Mouse (Mus musculus) ovary, adult 18-20 months (tissue): ENCODE measurements at regions not wholly inside any gene's neighbourhood (a gene's known extent, or its start where the extent isn't known, plus 50 kb on each side); places are given as distances from the start of the nearest gene placed in this dataset.

Experiments used
- DNase-seq: peaks from one replicate; pipeline ENCODE4 v3.0.0; 2022; ENCODE audit warnings: low spot score, mixed read lengths

DNA sequence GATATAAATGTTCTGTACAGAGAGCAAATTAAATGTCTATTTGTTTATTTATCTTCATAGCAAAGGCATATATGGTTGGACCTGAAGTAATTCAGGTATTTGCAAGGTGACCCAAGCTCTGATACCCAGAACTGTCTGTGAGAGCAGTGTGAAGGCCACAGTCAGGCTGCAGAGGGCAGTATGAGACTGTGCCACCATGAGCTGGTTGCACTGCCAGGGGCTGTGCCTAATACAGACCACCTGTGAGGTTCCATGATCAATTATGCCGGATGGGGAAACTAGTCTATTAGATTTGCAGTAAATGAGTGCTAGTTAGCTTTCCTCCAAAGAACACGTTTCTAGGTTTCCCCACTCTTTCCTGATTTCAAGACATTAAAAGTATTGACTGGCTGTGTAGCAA lies 207.5 kb downstream of the C1d start:
- DNase-seq, result no peak

DNA sequence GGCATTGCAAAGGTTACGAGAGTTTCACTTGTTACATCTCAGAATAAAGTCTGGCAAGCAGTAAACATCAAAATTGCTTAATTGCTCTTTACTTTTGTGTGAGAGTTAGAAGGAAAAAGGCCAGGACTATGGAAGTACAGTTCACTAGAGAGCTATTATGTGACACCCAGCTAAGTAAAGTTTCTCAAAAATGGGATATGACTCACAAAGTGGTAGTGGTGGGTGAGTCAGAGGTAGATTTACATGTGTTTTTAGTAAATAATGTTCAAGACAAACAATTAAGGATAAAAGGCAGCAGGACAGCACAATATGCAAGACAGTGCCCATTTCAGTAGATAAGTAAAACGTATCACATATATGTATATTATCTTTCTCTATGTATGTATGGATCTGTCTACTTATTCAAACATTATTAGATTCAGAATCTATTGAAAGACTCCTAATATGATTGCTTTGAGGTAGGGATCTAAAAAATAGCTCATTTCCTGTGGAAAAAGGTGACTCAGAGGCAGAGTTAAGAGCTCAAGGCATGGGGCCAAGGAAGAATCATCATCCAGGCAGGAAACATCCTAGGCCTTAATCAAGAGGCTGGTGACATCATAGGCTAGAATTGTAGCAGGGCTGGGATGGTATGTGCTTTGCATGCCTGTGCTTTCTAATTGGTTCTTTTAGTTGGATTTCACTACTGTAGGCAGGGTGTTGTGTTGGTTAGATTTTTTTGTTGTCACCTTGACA lies 211.2 kb downstream of the C1d start:
- DNase-seq, result no peak

DNA sequence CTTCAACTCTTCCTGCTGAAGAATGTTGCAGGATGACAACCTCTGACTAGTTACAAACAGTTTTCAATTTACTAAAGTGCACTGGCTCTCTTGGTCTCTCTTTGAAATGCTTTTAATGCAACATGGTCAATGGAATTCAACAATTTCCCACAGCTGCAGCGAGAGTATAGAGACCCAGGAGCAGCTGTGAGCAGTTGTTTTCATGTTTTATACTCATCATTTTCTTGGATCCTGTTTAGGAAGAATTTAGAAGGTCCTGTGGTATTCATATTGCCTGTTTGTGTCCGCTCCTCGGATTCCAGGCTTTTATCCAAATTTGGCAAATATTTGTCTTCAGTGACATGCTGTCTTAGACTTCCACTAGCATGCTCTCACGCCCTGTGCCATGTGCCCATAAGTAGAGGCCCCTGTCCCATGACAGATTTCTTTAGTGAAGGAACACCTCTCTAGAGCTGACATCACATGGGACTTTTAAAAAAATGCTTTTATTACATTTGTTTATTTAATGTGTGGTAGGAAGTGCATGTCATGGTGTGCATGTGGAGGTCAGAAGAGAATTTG lies 224.1 kb downstream of the C1d start:
- no peak for DNase-seq

DNA sequence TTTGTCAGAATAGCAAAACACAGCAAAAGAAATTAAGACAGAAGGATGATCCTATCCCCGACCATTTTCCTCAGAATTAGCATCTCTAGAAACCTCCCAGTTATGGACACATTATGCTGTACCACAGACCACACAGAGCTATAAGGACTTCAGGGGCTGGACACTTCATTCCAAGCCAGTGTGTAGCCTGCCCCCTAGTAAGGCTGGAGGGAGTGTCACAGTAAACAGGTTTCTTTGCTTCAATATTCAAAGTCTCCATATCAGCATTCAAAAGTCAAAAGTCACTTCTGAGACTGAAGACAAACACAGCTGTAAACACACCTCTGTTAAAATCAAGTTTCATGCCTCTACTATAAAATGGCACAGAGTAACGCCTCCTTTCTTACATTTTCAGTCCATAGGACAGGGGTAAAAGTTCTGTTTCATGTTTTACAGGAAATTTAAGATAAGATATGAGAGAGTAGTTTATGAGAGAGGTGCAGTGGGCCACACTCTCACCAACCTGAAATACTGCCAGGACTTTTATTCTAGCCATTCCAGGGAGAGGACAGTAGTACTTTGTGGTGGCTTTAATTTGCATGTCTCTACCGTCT lies 226.6 kb downstream of the C1d start:
- DNase-seq, result no peak

DNA sequence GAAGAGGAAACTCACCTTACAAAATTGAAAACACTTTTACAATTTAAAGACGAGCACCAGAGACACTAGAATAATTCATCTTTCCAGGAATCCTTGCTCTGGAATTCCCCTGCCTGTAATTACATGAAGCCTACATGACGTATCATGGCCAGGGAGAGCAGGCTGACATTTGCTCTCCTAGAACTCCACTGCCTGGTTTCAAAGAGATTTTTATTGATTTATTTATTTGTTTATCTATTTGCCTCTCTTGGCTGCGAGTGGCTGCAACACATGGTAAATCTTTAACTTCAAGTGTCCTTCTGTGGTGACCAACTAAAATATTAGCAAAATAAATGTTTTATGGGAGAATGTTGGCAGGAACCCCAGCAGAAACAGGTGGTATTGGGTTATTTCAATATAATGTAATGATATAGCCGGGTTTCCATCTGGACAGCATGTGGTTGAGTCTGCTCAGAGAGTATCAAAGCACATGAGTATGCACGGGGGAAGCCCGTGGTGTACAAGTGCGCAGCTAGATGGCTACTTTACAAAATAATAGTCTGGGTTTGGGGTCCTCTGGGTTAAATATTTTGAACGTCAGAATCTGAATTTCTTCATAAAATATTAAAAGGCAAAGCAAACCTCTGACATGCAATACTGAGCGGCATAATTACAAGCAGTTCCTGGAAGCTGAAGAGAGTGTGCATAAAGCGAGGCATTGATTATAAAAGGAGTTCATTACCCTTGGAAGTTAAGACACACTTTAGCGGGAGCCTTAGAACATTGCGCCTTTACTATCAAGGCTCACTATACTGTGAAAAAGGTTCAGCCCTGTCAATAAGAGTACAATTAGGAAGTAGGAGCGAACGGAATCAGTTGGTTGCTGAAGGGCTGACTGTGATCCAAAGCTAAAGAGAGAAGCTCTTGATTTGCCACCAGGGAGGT lies 244.0 kb downstream of the C1d start:
- no peak for DNase-seq

DNA sequence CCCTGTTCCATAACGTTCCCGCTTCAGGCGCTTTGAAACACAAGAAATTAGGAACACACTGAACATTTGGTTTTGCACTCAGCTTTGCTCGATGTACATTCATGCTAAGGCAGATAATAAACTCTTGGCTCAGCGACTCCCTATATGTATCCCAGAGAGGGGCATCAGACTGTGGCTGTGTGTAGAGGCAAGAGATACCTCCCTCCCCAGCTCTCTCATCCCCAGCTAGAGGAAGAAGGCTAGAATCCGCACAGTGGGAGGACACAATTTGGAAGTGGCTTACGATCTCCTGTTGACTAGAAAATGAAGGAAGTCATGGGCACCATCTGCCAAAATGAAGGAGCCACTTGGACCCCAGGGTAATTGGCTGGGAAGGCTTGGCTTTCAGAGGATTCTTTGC lies 244.7 kb downstream of the C1d start:
- no peak for DNase-seq

DNA sequence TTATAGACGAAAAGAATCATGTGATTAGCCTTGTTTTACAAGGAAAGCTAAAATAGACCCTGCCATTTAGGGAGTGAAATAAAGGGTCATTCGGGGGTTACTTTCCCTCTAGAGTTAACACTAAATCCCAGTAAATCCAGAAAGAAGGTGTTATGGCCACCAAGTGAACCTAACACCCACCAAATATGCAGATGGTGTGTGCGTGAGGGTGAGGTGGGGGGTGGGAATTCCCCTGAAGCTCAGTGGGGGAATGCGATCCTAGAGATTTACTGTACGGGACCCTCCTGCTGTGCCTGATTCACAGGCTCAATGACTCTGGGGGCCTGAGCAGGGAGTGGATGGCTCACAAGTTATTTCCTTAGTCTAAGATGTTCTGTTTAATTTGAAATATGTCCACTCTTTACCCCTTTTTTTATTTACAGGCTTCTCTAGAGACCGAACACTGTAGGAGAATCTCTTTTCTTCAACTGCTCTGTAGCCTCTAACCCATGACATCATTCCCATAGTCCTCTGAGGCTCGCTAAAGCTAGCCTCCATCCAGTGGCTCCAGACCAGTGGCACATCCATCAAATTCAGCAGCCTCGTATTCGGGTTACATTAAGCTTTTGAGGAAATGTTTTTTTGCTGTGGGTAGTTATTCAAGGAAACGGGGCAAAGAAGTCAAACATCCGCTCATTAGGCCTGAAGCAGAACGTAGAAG lies 265.0 kb downstream of the C1d start:
- DNase-seq, result no peak

DNA sequence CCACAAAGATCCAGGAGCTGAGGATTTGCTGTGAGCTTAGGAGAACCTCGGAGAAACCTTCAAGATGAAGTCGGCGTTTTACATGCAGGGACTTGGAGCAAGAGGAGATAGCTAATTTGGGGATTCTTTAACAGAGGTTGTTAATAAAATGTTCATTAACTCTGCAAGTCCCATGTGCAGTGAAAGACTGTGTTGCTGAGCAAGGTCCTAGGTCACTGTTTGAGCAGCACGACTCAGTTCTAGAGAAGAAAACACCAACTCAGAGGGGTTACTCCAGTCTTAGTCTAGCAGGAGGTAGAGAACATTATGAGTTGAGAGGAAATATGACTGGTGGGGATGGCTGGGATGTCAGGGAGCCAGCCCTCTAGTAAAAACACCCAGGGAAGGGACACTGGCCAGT lies 265.9 kb downstream of the C1d start:
- no peak for DNase-seq

DNA sequence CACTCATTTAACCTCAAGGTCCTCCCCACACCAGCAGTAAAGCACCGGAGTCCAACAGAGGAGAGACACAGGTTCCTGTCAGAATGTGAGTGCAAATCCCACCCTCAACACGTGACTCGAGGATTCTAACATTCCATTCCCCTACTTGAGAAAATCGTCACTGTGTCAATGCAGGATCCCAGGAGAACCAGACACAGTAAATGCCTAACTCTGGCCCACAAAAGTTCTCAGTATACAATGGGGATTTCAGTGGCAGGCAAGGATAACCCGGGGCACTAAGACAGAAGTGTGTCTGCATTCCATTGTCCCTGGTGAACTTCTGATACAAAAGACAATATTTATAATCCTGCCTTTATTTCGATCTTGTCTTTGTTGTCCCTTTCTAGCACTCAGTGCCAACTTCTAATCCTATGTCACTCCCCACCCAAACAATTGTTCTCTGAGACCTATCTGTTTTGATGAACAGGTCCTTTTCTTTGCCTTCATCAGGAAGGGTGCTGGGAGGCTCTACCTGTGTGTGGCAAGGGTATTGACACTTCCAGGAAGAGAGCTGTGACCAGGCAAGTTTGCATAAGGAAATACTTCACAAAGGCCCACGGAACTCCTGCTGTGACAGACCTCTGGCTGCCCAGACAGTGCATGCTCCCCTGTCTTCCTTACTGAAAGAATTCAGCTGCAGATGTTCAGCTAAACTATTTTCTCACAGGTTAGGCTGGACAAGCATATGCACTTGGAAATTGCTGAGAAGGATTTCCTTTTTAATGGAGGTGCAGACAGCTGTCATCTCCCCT lies 267.8 kb downstream of the C1d start:
- DNase-seq, result no peak

DNA sequence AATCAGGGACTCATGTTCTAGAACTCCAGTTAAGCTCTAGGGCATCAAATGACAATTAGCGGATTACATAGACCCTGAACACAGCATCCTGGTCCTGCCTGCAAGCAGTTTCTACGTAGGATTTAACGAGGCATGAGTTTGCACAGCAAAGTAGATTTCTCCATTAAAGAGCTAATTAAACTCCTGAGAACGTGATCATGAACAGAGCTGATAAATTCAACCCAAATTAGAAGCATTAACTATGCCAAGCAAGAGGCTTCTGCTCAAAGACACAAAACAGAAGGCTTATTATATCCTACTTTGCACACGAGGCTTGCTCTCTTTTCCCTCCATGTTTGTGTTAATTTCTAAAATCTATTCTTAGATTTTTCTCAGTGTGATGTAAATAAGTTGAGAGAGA lies 269.1 kb downstream of the C1d start:
- DNase-seq, result no peak

DNA sequence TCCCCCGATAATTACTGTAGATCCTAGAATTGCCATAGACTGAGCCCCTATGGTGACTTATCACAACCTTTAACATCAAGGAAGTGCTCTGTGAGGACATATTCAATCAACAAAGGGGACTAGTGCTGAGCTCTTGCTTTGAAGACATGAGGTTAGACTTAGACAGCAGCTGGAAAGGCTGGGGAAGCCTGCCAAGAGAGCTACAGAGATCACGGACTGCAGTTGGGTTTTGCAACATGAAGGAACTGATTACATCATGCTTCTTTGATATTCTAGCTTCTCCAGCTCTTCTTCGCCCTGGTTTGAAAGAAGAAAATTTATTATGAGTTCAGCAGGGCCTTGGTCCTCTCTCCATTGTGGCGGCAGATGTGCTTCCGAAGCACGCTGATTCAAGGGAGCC lies 271.2 kb downstream of the C1d start:
- DNase-seq, result no peak

DNA sequence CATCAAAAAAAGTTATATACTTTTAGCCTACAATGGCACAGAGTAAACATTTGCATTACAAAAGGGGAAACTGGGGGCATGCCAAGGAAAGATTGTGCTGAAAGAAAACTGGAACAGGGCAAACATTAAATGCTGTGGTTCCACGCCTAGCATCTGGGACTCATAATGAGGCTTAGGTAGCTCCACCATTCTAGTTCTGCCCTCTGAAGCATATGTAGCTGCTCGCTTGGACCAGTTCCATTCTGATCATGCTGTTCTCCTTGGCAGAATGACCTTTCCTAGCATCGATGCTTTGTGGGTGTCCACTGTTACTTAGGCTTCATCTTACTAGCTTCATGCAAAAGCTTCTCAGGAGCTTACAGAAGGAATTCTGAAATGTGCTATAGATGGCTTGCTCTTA lies 276.3 kb downstream of the C1d start:
- no peak for DNase-seq

DNA sequence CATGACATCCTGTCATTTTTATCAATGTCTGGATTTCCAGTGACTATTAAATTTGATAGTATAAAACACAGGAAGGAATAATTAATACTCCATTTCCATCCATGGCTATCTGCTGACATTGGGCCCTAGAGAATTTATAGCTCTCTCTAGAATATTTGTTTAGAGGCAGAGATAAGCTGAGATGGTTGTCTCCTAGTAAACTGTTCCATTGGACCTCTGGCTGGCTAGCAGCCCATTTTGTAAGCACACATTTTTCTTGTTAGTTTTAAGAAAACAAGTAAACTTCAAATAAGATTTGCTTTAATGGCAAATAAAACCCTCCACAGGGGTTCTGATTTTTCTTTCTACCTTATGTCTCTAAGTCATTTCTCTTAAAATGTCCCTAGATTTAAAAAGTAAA lies 288.9 kb downstream of the C1d start:
- no peak for DNase-seq

DNA sequence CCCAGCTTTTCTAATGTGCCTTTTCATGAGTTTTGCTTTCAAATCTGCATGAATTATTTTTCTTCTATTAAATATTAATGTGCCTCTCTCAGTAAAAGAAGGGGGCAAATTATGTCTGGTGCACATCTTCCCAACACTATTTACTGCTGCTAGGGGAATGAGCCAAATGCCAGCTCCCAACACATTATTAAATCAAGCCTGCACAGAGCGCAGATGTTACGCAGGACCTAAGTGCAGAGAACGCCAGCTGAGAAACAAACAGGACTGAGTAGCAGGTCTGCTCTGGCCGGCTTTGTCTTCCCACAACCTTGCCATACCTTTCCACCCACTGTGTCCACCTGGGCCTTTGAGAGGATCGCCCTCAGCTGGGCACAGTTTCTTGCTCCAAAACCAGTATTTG lies 291.8 kb downstream of the C1d start:
- no peak for DNase-seq

DNA sequence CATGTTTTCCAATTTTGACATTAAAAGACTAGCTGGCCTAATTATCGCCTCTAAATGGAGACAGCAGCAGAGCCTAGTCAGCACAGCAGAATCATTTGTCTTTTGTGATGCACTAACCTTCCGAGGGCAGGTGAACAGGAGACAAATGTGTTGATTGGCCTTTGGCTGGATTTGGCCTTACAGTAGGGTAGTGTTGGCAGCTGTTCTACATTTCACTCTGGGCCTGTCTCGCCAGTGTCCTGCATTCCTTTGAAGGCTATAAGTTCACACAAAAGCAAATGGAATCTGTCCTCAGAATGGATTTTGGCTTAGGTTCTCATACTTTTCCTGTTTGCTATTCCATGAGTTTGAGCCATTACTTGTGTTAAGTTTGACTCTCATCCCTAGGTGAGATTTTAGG lies 297.9 kb downstream of the C1d start:
- no peak for DNase-seq

DNA sequence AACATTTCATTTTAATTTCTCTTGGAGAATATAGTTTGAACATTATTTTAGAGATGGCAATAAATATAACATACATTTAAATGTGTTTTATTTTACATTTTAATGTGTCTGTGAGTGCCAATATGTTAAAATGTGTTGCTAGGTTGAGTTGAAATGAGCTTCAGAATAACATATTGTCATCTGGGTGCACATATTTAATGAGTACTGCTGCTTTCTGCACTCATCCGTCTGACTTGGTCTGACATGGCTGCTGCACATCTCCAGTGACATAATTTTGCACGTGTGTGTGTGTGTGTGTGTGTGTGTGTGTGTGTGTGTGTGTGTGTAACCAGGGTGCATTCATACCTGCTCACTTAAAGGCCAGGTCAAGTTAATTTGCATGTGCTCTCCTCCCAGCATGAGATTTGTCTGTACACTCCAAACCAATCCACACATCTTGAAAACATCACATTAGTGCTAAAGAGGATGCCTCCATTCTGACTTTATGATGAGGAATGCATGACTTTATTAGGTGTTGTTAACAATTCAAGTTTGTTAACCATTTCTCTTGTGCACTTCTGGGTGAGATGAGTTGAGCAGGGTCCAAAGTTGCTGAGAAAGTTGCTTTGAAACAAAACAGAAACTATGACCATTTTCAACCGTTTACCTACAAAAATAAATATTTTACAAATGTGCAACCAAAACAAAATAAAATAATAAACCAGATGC lies 334.6 kb downstream of the C1d start:
- no peak for DNase-seq

DNA sequence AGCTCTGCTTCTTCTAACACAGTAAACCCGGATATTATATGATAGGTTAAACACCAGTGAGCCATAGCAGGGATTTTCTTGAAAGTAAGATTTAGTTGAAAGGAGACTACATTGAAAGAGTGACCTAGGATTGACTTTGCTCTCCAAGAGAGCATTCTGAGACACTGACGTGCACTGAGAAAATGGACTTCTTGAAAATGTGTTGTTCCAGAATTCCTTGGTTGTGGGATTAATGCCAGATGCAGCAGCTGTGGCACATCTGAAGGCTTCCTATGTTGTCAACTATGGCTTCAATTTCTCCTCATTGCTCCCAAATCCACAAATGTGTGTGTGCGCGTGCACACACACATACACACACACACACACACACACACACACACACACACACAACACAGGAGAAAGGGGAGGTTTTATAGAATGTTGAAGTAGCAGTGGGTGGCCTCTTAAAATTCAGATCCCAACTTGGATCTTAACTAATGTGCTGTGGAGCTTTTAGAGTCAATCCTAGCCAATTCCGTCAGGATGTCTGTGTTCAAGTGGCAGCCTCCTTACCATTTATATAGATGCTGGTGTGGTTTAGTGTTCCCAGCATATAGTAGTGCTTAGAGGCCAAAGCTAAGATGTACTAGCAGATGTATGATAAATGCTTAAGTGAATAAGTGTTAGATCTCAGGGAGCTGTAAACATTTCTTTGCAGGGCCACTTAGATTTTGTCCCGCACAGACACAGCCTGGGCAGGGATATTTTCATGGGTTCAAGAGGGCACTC lies 346.5 kb downstream of the C1d start:
- no peak for DNase-seq

DNA sequence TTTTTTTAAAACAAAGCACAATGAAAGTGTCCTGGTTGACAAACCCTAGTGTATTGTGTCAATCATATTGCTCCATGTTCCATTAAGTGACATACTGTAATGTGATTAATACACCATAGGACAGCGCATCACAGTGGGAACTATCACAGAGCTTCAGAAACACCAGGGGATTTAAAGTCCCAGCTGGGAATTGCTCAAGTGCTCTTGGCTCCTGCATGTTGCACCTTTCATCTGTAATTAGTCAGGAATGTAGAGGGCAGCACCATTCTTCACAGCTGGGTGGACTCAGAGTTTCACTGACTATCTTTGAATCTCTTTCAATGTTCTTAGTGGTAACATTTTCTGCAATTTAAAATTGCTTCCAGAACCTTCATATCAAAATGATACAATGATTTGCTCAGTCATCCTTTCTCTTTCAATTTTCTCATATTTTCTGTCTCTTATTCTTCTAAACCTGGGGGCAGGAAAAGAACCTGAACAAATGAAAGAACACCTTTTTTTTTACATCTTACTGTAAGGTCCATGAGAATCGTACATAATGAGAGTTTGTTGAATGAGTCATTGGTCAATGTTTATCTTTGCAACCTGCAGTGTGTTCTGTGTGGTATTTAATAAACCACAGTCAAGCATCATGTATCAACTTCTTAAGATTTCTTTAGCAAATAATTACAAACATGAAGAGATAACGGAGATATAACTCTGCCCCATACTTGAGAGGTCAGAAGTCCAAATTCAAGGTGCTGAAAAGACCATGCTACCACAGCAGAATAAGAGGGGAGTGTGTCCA lies 333.0 kb downstream of the Etaa1 start:
- no peak for DNase-seq

DNA sequence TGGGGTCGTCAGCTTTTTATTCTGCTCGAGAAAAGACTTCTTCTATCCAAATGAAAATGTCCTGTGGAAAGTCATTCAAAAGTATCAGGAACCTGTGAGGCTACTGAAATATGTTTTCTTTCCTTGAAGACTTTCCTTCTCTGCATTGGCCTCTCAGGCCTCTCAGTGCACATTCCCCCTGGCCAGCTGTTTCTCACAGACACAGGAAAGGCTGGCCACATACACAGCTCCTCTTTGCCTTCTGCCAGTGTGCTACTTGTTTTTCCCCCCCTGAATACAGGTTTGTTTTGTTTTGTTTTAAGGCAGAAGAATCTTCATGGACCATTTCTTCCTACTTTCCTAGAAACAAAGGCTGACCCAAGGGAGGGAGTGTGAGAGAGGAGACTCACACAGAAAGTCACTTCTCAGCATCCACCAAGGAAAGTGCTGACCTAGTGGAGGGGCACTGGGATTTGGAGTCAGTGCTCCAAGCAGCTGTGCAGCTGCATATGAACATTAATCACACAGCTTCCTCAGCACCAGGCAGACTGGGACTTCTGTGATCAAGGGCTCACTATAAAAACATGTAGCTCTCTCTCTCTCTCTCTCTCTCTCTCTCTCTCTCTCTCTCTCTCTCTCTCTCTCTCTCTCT lies 324.0 kb downstream of the Etaa1 start:
- no peak for DNase-seq
